Mouse (Mus musculus): ENCODE results near the gene Hamp.
A peak's percentile ranks its signal among the peaks of the same experiment; 100 is the strongest.
"Not testable (repeated sequence)": the region's sequence is repeated elsewhere in the genome, so short reads cannot be mapped to it uniquely, and the experiment has no call there.

The Hamp gene

DNA sequence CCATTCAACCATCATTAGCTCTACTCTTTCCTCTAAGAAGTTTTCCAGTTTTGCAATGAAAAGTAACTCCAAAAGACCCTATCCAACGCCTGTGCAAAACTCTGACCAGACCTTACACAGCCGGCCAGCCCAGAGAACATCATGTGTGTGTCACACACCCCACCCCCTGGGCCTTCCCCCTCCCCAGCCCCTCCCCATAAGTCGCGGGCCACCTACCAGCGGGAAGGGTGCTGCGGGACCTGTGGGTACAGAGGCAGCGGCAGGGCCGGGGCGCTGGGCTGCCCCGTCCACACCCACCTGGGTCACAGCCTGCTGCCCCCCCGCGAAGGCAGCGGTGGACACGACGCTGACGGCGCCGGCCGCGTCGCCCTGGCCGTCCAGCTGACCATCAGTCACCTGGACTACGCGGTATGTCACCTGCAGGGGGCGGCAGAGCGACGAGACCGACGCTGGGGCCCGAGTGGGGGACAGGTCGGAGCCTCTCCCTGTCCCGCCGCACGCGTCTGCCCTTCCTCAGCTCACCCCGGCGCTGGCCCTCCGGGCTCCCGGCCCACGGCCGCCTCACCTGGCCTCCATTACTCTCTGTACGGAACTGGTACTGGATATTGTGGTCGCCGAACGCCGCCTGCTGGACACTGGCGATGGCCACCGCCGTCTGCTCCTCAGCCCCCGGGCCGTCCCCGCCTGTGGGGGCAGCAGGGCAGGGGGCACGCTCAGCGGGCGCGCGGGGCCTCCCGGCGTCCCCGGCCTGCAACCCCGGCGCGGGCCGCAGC, 11.9 kb upstream of the Hamp start:
- peak; percentile 82 for DNase-seq

DNA sequence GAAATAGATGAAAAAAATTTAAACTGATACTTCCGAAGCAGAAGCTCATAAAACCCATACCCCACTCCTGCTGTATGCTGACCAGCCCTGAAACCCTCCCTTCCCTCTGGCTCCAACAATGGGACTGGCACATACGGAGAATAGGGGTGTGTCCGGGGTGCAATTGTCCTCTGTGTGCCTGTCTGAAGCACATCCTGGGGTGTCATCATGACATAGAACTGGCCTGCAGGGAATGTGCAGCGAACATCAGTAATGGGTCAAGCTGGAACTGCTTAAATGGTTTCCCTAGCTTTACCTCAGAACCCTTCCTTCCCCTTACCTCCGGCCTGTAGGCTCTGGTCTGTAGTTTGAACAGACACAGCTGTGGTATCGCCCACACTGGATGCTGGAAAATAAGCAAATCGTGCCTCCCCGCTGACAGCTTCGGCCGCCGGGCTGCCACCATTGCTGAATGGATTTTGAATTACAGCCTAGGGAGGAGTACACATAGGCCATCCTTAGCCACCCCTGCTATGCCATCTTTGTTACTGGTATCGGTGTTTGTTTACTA, 11.2 kb upstream of the Hamp start:
- DNase-seq: no peak

DNA sequence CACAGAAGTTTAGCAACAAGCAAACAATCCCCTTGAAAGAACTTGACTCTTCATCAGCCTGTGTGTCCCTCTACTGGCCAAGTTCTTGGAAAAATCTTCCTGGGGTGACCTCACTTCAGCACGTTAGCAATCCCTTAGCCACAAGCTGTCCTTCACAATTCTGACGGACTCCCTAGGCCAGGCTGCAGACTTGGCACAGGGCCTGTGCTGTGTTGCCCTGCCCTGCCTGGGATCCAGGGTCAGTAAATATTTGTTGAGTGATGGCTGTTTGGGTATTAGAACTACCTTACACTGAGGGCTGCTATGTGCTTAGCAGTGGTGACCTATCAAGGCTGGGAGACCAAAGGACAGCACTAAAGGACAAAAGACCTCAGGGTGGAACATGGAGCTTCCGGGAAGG, 10.2 kb upstream of the Hamp start:
- DNase-seq: no peak

DNA sequence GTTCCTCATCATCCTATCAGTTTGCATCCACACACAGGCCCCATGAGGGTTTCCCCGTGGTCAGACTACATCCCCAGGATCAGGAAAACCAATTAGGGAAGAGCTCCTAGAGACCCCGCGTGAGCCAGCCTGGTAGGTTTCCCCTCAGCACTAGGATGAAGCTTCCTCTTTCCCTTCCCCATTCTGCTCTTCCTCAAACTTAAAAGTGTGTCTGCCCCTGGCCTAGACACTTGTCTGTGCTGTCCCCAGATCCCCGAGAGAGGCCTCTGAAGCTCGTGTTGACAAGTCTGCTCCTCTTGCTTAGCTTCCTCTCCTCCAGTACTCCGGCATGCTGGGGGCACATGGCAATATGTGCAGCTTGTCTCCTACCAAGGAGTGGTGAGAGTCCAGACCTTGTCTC, 9.6 kb upstream of the Hamp start:
- DNase-seq: no peak

DNA sequence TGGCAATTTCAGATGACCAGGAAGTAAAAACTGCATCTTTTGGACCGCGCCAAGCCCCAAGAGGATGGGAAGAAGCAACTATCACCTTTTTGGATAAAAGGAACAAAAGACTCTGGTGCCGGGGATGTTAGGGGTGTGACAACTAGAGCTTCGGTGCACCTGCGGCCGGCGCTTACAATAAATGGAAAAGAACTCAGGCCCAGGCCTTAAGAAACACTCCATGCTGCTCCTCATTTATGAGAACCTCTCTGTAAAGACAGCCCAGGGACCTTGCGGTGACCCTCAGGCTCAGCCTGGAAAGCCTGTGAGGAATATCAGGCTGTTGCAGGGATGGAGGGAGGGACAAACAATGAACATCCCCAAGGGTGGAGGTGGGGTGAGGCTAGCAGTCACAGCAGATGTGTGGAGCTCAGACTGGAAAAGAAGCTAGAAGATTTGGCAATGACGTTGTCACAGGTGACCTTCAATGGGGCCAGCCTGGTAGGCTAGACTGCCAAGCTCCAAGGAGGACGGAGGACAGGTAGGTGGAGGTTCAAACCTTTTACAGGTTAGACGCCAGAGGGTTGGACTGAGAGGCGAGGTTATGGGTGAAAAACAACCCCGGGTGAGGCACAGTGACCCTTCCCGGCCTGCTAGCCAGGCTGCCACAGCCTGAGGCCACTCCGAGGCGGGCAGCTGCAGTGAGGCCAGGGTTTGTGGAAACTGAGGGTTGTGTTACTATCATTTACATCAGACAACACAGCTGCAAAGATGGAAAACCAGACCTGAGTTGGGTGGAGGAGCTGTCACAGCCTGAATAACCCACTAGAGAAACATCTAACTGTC, 8.8 kb upstream of the Hamp start:
- no peak for DNase-seq

DNA sequence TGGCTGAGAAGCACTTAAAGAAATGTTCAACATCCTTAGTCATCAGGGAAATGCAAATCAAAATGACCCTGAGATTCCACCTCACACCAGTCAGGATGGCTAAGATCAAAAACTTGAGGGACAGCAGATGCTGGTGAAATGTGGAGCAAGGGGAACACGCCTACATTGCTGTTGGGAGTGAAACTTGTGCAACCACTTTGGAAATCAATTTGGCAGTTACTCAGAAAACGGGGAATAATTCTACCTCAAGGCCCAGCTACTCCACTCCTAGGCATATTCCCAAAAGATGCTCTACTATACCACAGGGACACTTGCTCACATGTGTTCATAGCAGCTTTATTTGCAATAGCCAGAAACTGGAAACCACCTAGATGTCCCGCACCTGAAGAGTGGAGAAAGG, 6.1 kb upstream of the Hamp start:
- not testable (repeated sequence) for DNase-seq

DNA sequence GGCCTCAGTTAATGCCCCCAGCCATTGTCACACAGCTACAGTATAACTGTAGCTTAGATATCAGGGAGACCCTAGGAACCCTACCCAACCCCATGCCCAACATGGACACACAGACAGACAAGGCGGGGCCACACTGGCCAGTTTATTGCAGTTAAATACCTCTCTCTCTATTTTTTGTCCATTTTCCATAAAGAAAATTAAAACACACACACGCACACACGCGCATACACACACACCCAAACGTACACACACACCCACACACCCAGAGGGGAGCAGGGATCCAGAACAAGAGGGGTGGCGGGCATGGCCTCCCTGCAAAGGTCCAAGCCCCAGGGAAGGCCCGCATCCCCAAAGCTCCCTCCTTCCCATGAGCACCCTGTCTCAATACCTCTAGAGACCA, 2.0 kb upstream of the Hamp start:
- DNase-seq: no peak

DNA sequence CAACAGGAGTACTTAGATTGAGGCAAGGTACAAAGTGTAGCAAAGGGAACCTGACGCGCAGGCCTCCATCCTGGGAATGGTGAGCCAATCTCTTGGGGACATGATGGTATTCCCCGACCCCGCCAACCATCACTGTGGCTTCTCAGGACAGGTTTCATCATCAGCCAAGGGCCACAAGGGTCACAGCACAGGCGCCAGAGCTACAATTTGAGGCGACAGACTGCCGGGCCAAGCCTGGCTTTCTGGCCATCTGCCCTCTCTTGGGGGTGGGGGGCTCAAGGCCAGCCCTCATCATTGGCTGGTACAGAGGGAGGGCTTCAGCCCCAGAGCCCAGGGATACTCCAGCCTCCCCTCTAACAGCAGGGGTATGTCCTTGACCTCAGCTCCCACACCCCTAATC, 1.6 kb upstream of the Hamp start:
- not testable (repeated sequence) for DNase-seq

DNA sequence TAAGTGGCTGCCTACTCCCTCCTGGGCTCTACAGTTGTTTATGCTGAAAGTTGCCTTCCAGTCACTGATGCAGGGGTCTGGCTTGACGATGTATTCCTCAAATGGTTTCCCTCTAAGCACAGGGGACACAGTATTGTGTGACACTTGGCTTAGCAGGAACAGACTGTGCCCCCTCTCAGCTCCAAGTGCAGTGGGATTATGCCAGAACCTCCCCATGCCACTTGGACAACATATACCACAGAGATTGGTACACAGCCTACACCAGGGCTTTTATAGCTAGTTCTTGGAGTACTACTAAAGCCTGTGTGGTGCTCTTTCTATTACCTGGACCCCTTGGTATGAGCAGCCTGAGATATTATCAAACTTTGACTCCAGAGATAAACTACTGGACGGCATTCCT, 874 bp upstream of the Hamp start:
- not testable (repeated sequence) for DNase-seq

DNA sequence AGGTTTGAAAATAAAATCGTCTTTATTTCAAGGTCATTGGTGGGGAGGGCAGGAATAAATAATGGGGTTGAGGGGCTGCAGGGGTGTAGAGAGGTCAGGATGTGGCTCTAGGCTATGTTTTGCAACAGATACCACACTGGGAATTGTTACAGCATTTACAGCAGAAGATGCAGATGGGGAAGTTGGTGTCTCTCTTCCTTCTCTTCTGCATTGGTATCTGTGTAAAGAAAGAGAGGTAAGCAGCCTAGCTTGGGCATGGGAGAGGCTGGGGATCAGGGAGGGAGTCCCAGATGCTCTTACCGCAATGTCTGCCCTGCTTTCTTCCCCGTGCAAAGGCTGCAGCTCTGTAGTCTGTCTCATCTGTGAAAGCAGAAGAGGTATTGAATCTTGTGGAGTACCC, 1.5 kb downstream of the Hamp start:
- DNase-seq: not testable (repeated sequence)

DNA sequence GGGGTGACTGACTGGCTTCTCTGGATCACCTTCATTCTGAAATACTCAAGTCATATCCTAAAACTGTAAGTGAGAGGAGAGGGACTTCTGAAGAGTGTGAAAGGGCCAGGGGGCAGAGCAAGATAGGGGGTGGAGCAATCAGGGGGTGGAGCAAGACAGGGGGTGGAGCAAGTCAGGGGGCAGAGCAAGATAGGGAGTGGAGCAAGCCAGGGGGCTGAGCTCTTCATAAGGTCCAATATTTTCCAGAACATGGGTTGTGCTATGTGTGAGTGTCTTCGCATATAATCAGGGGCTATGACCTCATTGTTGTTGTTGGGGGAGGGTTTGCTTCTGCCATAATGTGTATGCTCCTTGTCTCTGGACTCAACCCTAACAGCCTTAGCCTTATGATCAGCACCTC, 3.8 kb downstream of the Hamp start:
- not testable (repeated sequence) for DNase-seq

DNA sequence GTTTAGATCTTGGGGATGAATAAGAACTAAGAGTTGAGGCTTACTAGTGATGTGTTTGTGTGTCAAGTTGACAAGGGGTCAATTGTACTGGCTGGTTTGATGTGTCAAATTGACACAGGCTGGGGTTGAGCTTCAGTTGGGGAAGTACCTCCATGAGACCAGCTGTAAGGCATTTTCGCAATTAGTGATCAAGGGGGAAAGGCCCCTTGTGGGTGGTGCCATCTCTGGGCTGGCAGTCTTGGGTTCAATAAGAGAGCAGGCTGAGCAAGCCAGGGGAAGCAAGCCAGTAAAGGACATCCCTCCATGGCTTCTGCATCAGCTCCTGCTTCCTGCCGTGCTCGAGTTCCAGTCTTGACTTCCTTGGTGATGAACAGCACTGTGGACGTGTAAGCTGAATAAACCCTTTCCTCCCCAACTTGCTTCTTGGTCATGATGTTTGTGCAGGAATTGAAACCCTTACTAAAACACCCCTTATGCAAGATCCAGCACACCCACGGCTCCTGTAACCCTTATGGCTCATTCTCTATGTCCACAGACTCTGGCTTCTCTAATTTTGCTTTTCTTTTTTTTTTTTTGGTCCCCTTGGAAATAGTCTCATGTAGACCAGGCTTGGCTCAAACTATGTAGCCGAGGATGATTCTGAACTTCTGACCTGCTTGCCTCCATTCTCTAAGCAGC, 8.3 kb downstream of the Hamp start:
- DNase-seq: not testable (repeated sequence)

DNA sequence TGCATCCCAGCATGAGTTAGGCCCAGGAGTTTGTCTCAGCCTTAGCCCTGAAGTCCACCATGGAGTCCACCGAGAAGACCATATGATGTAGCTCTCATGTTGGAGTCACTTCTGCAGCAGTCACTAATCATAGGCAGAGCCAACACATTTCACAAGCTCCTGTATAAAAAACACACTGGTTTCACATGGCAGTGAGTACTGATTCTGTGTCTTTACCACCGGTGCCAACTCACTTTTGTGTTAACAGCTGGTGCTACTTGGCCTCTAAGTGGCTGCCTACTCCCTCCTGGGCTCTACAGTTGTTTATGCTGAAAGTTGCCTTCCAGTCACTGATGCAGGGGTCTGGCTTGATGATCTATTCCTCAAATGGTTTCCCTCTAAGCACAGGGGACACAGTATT, 19.3 kb downstream of the Hamp start, which contains the start of gene Hamp2:
Gene Hamp2 (minus strand): TSS at position 101 of the 400 bp plus-strand sequence.
- not testable (repeated sequence) for DNase-seq

DNA sequence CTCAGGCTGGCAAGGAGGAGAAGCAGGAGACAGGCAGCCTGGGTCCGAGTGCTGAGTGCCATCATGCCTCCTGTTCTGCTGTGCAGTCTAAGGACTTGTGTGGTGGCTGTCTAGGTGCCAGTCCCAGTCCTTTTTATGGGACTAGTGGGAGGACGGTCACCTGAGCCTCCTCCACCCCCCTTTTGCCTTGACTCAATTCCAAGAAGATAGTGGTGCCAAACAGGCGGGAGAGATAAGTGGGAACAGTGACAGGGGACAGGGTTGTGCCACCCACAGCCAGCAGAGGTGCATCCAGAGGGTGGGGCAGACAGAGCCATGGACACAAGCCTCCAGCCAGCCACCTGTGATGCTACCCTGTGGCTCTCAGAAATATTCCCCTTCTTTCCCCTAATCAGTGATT, 19.8 kb downstream of the Hamp start:
- no peak for DNase-seq

DNA sequence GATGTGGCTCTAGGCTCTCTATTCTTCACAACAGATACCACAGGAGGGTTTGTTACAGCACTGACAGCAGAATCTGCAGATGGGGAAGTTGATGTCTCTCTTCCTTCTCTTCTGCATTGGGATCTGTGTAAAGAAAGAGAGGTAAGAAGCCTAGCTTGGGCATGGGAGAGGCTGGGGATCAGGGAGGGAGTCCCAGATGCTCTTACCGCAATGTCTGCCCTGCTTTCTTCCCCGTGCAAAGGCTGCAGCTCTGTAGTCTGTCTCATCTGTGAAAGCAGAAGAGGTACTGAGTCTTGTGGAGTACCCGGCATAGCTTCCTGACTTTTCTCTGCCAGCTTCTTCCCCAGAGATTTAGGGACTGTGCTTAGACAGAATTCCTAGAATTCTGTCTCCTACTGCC, 21.3 kb downstream of the Hamp start:
- DNase-seq: not testable (repeated sequence)

DNA sequence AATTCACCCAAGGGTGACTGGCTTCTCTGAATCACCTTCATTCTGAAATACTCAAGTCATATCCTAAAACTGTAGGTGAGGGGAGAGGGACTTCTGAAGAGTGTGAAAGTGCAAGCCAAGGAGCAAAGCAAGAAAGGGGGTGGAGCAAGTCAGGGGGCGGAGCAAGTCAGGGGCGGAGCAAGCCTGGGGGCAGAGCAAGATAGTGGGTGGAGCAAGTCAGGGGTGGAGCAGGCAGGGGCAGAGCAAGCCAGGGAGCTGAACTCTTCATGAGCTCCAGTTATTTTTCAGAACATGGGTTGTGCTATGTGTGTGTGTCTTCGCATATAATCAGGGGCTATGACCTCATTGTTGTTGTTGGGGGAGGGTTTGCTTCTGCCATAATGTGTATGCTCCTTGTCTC, 23.6 kb downstream of the Hamp start:
- DNase-seq: no peak

DNA sequence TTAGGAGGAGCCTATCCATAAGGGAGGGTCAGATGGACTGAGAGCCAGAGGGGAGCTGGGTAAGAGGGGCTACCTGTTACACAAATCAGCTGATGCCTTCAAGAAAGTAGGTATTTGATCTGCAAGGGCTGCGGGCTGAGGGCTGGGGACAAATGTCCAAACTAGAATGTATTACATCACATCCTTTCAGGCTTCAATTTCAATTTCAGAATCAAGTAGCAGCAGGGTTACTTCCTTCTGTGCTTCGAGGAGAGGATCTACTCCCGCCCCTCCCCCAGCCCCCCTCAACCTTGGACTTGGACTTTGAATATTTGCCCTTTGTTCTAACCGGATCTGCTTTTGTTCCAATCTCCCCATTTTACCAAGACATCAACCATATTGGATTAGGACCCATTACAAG, 26.6 kb downstream of the Hamp start:
- DNase-seq: no peak

DNA sequence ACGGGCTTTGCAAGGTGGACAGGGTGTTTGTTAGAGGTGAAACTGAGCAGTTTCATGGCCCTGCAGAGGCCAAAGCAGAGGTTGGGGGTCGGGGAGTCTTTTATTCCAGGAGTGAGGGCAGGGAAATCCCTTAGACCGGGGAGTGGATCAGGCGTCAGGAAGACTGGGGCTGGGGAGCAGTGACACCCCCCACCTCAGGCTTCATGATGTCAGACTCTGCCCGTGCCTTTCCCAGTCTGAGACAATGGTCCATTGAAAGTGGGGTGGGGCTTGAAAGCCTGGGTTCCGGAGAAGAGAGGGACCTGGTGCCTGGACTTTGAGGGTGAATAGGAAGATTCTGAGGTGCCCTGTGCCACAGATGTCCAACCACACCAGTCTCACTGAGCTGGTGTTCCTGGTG, 27.1 kb downstream of the Hamp start:
- no peak for DNase-seq

DNA sequence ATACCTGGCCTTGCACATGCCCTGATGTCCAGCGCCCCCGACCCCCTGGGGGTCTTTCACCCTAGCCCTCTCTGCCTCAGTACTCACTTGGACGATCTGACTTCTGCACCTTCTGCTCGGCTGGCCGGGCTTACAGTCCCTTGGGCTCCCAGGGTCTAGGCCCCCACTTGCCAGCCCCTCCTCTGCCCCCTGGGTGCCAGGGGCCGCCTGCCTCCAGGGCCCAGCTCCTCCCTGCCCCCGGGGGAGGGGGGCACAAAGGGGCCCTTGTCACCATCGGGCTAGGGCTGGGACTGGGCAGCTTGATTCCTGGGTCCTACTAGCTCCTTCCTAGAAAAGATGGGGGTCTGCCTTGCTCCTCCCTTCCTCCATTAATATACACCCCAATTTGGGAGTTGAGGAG, 29.1 kb downstream of the Hamp start, which contains the start of gene Mag:
Gene Mag (minus strand): TSS at position 142 of the 400 bp plus-strand sequence.
- no peak for DNase-seq

DNA sequence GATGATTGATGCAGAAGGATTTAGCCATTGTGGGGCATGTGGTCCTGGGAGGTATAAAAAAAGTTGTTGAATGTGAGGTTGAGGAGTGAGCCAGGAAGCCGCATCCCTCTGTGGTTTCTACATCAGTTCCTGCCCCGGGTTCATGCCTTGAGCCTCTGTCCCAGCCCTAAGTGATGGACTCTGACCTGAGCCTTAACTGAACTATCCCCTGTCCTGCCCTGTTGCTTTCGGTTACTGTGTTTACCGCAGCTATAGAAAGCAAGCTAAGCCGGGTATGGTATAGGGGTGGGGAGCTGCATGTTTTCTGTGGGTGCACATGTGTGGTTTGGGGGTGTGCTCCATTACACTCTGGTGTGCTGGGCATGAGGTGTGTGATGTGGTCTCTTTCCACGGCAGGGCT, 34.1 kb downstream of the Hamp start:
- DNase-seq: no peak

DNA sequence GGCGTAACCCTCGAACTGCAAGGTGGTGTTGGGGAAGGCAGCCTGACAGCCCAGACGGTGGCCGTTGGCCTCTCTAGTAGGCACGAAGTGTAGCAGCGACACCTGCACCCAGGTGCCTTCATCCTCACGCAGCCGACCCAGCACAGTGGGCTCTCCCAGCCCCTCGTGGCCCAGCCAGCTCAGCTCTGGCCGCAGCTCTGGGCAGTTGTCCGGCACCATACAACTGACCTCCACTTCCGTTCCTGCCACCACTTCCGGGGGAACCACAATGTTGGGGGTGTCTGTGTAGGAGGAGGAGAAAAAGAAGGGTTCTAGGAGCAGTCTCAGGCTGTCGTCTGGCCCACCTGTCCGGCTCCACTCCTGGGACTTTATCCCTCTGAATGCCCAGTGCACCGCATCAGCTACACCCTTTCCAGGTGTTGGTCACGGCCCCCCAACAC, 34.8 kb downstream of the Hamp start:
- DNase-seq: no peak

DNA sequence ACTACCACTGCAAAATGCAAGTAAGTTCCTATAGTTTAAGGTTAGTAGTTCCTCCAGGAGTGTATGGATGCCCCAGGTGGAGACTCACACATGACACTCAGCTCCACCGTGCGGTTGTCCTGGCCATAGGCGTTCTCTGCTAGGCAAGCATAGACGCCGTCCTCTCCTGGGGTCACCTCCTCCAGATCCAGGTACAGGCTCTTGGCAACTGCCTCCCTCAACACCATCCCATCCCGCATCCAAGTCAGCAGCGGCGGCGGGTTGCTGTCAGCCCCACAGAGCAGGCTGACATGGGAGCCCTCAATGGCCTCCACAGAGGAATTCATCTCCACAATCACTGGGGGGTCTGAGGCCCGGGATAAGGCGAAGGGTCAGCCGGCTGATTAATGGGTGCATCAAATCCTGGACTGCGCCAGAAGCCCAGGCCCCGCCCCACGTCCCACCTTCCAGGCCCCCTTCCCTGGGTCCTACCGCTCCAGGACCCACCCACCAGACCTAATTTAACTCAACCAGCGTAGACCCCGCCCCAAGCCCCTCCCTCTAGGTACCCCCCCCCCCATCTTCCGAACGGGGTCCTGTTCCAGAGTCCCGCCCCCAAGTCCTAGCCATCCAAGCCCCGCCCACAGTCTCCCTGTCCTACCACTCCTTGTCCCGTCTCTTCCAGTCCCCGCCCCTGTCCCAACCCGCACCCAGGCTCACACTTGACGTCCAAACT, 35.4 kb downstream of the Hamp start:
- no peak for DNase-seq

DNA sequence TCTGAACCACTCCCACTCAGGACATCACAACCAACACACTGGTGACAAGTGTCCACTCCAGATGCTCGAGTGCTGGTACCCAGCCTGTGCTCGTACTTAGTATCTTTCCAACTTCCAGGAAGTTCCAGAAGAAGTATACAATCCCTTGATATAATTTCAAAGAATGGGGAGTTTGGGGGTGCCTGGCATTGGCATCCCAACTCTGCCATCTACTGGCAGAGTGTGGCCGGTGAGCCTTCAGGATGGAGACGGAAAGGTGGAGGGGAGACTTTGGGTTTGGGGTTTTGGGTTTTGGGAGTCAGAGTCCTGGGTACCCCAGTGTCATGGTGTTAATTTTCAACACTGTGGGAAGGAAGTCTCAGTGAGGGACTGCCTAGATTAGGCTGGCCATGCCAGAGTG, 39.8 kb downstream of the Hamp start:
- peak; percentile 12 for DNase-seq

All from right cerebral cortex, postnatal 4 days (tissue).